In the genomic region with DNA sequence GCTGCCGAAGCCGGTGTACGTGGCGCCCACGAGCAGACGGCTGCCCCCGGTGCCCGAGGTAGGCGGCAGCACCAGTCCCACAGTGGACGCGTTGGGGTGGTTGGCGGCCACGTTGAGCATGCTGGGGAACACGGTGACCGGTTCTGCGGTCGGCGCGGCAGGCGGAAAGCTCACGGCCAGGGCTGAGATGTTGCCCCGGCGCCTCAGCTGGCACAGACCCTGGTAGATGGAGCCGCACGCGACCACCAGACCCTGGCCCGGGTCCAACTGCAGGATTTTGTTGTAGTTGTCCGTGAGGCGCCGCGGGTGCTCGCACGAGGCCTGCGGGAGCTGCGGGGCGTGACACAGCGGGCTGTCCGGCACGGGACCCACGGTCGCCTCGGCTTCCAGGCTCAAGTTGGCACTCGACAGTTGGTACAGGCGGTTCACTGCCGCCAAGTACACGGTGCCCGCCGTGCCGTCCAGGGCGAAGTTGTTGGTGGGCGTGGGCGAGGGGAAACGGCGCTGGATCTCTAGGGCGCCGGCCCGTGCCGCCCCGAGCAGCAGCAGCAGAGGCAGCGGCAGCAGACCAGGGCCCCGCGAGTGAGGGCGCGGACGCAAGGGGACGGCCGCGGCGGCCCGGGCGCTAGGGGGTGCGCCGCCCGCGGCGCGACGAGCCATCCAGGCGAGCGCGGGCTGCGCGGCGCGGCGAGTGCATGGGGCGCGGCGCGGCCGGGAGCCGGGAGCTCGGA, we compare ENCODE assay signal across 9 mouse cellular contexts. TPM values are rescaled to one million over a fixed set of nuclear protein-coding genes. Genes with fewer than 3 reads are reported as not detected.
DNase-seq lines count a peak whose midpoint lies in the region; ATAC-seq and TF ChIP-seq lines count a peak whose summit lies in the region.
"Had no signal": no experiment of that assay in that cellular context is flagged by ENCODE, and none has a peak within 500 bp of the region (broad histone marks: within the 10 kb centered on the region; RNA-seq: fewer than 3 reads in every experiment).

No protein-coding gene starts in this region.

- H3K9ac ChIP-seq in limb, embryonic 15.5 days = peak overlapping the region; percentile 57

- H3K36me3 ChIP-seq in kidney, adult 2 months (ENCODE audit: control insufficient read depth, insufficient read depth, low read length) = no peaks in the 10 kb centered on the region
- no peaks in the 10 kb centered on the region for H3K36me3 ChIP-seq in C2C12 (ENCODE audit: control insufficient read depth, insufficient read depth)
- H3K36me3 ChIP-seq in limb, embryonic 15.5 days = no peaks in the 10 kb centered on the region

- H3ac ChIP-seq in C2C12 (ENCODE audit: control insufficient read depth, insufficient read length, low read depth) = peak overlapping the region; percentile 82

- no peak for TF ChIP-seq CTCF in kidney, adult 2 months (conservative IDR thresholded peaks at IDR 0.05; ENCODE audit: insufficient read depth, insufficient read length, low read depth, low read length)
- no peak for TF ChIP-seq CTCF in C2C12 (IDR thresholded peaks at IDR 0.05; ENCODE audit: control insufficient read depth, insufficient read depth, insufficient read length)
- no peak for TF ChIP-seq CTCF in olfactory bulb, adult 2 months (IDR thresholded peaks at IDR 0.05; ENCODE audit: insufficient read depth, low read depth, low read length)

- TF ChIP-seq POLR2A in kidney, adult 2 months (IDR thresholded peaks at IDR 0.05; ENCODE audit: low read depth, low read length) = no peak
- TF ChIP-seq POLR2A in olfactory bulb, adult 2 months (IDR thresholded peaks at IDR 0.05; ENCODE audit: insufficient read depth, low read depth, low read length) = no peak

- H3K79me2 ChIP-seq in C2C12 (ENCODE audit: control insufficient read depth, insufficient read depth) = peaks cover 37% of the 10 kb centered on the region

- H3K79me3 ChIP-seq in C2C12 (ENCODE audit: low read depth) = peaks cover 5% of the 10 kb centered on the region

- intact Hi-C loops in gastrocnemius, postnatal 14 days (cut with DNase I; ENCODE audit: low total_unique reads) = no loop called here

- DNase-seq in kidney, adult 2 months = peak; percentile 33
- no peak for DNase-seq in kidney, adult 9 months
- peak; percentile 66 for DNase-seq in adrenal gland, postnatal 10 days
- peak; percentile 57 for DNase-seq in gastrocnemius, postnatal 14 days
- DNase-seq in frontal cortex, adult 2 months (ENCODE audit: extremely low spot score in 1 of 2, low spot score in 1 of 2) = no peak

- H3K27me3 ChIP-seq in kidney, adult 2 months (replicated peaks; ENCODE audit: control insufficient read depth, insufficient read depth, low read length) = no peaks in the 10 kb centered on the region
- no peaks in the 10 kb centered on the region for H3K27me3 ChIP-seq in C2C12 (ENCODE audit: control insufficient read depth, insufficient read depth, insufficient read length)
- H3K27me3 ChIP-seq in limb, embryonic 15.5 days = peaks cover 42% of the 10 kb centered on the region

- 2% methylated on average over 93 of the region's 93 CpGs for WGBS in kidney, adult 2 months
- WGBS in limb, embryonic 15.5 days = under 1% methylated on average over 89 of the region's 93 CpGs
- 2% methylated on average over 83 of the region's 93 CpGs for WGBS in olfactory bulb, adult 2 months

- H3K4me1 ChIP-seq in kidney, adult 2 months (ENCODE audit: control insufficient read depth, insufficient read depth, low read length) = peaks cover 4% of the 10 kb centered on the region; the same call in 1 of the 2 replicates
- peaks cover 59% of the 10 kb centered on the region for H3K4me1 ChIP-seq in limb, embryonic 15.5 days
- H3K4me1 ChIP-seq in olfactory bulb, adult 2 months (ENCODE audit: control insufficient read depth, insufficient read depth, low read length) = peaks cover 54% of the 10 kb centered on the region

- H3K9me3 ChIP-seq in limb, embryonic 15.5 days = no peaks in the 10 kb centered on the region

- H3K4me2 ChIP-seq in limb, embryonic 15.5 days = peak overlapping the region; percentile 94

- H3K27ac ChIP-seq in kidney, adult 2 months (ENCODE audit: insufficient read depth, low read depth, low read length) = peak overlapping the region; percentile 80
- peak overlapping the region; percentile 84 for H3K27ac ChIP-seq in limb, embryonic 15.5 days
- no peak overlapping the region for H3K27ac ChIP-seq in olfactory bulb, adult 2 months (ENCODE audit: insufficient read depth, low read depth, low read length)

- peak overlapping the region; percentile 64 for H3K4me3 ChIP-seq in kidney, adult 2 months (ENCODE audit: insufficient read depth, low read depth, low read length)
- peak overlapping the region; percentile 37 for H3K4me3 ChIP-seq in C2C12 (ENCODE audit: insufficient read depth, poor library complexity, severe bottlenecking)
- peak overlapping the region; percentile 62 for H3K4me3 ChIP-seq in limb, embryonic 15.5 days
- H3K4me3 ChIP-seq in olfactory bulb, adult 2 months (ENCODE audit: insufficient read depth, low read depth, low read length) = peak overlapping the region; percentile 49

- no peak; the same call in 1 of the 2 replicates for ATAC-seq in limb, embryonic 15.5 days (ENCODE audit: insufficient number of reproducible peaks, low FRiP score, low TSS enrichment, low read depth)

TF ChIP-seq in C2C12, 6 proteins besides CTCF, POLR2A, EP300 and RAD21:
- TF ChIP-seq CEBPB (IDR thresholded peaks at IDR 0.05; ENCODE audit: low read depth) = no peak
- no peak for TF ChIP-seq USF1 (IDR thresholded peaks at IDR 0.05; ENCODE audit: low read depth)
- TF ChIP-seq MAX (IDR thresholded peaks at IDR 0.05) = no peak
- no peak for TF ChIP-seq FOSL1 (IDR thresholded peaks at IDR 0.05; ENCODE audit: insufficient read depth, low read length, poor library complexity, severe bottlenecking)
- TF ChIP-seq MYOG (IDR thresholded peaks at IDR 0.05; ENCODE audit: control insufficient read depth, extremely low read depth, insufficient read length) = no peak
- TF ChIP-seq MYOD1 (IDR thresholded peaks at IDR 0.05; ENCODE audit: control insufficient read depth, insufficient read length, low read depth) = no peak

RNA-seq across cellular contexts. Expression of a gene that starts 0.5 kb away (rescaled TPM):
- polyA plus RNA-seq in kidney, adult 2 months (2012; rRNA removed) = 54.2 and 60.2 TPM in 2 replicates
- polyA plus RNA-seq in C2C12 (2012; fragmentation: generic; extraction: Trizol) = 14.8 TPM
- 100 to 1,000 TPM; 155 to 215 TPM for total RNA-seq in adrenal gland, postnatal 10 days (2021)
- total RNA-seq in gastrocnemius, postnatal 14 days (2021) = 10 to 100 TPM; 65.6 to 80.3 TPM
- polyA plus RNA-seq in limb, embryonic 15.5 days (2015; fragmentation: Nextera tagmentation; extraction: Ambion mirVana) = 31.7 and 32.2 TPM in 2 replicates
- polyA plus RNA-seq in olfactory bulb, adult 2 months (2012; ENCODE audit: insufficient read depth, insufficient read length, low replicate concordance, missing spikeins) = not detected in 2 replicates
- 56.5 and 73.7 TPM in 2 replicates for polyA plus RNA-seq in frontal cortex, adult 2 months (2012; rRNA removed)

RNA-seq across cellular contexts. Expression of a gene that starts 49.6 kb away (rescaled TPM):
- polyA plus RNA-seq in kidney, adult 2 months (2012; rRNA removed) = not detected in 2 replicates
- polyA plus RNA-seq in C2C12 (2012; fragmentation: generic; extraction: Trizol) = not detected
- not detected for total RNA-seq in adrenal gland, postnatal 10 days (2021)
- total RNA-seq in gastrocnemius, postnatal 14 days (2021) = not detected
- polyA plus RNA-seq in limb, embryonic 15.5 days (2015; fragmentation: Nextera tagmentation; extraction: Ambion mirVana) = not detected in 2 replicates
- not detected in 2 replicates for polyA plus RNA-seq in olfactory bulb, adult 2 months (2012; ENCODE audit: insufficient read depth, insufficient read length, low replicate concordance, missing spikeins)
- polyA plus RNA-seq in frontal cortex, adult 2 months (2012; rRNA removed) = not detected in 2 replicates
- total RNA-seq: neutrophil, adult 5-6 weeks had no signal

Comparison
In these comparisons a context has a peak if more than half of its experiments do, and no peak if none do; other contexts are left out.
1. DNase-seq: peak in kidney, adult 2 months (single experiment), adrenal gland, postnatal 10 days (single experiment) and gastrocnemius, postnatal 14 days (single experiment); none in kidney, adult 9 months (single experiment) and frontal cortex, adult 2 months (0 of 2).
2. Peak in every context shown above with its lines, with median percentiles within 50 percentile points of each other: H3K4me3 ChIP-seq.